Mouse (Mus musculus): ENCODE data around the gene Vmn1r132. TPM values are rescaled to one million over a fixed set of nuclear protein-coding genes. Genes with fewer than 3 reads are reported as not detected.

Gene Vmn1r132
- not detected for polyA plus RNA-seq (2014; fragmentation: Illumina TruSeq; extraction: RNeasy Lipid Tissue Mini Kit (QIAGEN cat#74804); ENCODE audit: low read depth, low replicate concordance)

GRCm38 (mm10) chr7:21613792-21614191, at the start of gene Vmn1r132:
TSS of gene Vmn1r132 (plus strand) at chr7:21614092.

Other genes with a start within 250 kb of the Vmn1r132 start
- not detected for gene Gm6882, start 181.3 kb upstream of the Vmn1r132 start, polyA plus RNA-seq (2014; fragmentation: Illumina TruSeq; extraction: RNeasy Lipid Tissue Mini Kit (QIAGEN cat#74804); ENCODE audit: low read depth, low replicate concordance)
- not detected for gene Vmn1r130, start 102.3 kb upstream of the Vmn1r132 start, polyA plus RNA-seq (2014; fragmentation: Illumina TruSeq; extraction: RNeasy Lipid Tissue Mini Kit (QIAGEN cat#74804); ENCODE audit: low read depth, low replicate concordance)
- not detected for gene Vmn1r131, start 68.0 kb upstream of the Vmn1r132 start, polyA plus RNA-seq (2014; fragmentation: Illumina TruSeq; extraction: RNeasy Lipid Tissue Mini Kit (QIAGEN cat#74804); ENCODE audit: low read depth, low replicate concordance)
- gene Gm4175, start 147.4 kb downstream of the Vmn1r132 start, polyA plus RNA-seq (2014; fragmentation: Illumina TruSeq; extraction: RNeasy Lipid Tissue Mini Kit (QIAGEN cat#74804); ENCODE audit: low read depth, low replicate concordance), result not detected
- gene Gm4177, start 182.6 kb downstream of the Vmn1r132 start, polyA plus RNA-seq (2014; fragmentation: Illumina TruSeq; extraction: RNeasy Lipid Tissue Mini Kit (QIAGEN cat#74804); ENCODE audit: low read depth, low replicate concordance), result not detected
- gene Vmn1r135, start 218.3 kb downstream of the Vmn1r132 start, polyA plus RNA-seq (2014; fragmentation: Illumina TruSeq; extraction: RNeasy Lipid Tissue Mini Kit (QIAGEN cat#74804); ENCODE audit: low read depth, low replicate concordance), result not detected
- gene Gm5725, start 230.2 kb downstream of the Vmn1r132 start, polyA plus RNA-seq (2014; fragmentation: Illumina TruSeq; extraction: RNeasy Lipid Tissue Mini Kit (QIAGEN cat#74804); ENCODE audit: low read depth, low replicate concordance), result not detected